Mouse (Mus musculus) myocyte (in vitro differentiated cells): ENCODE results near the gene Fktn.

ENCODE experiments used
- CEBPB ChIP-seq: IDR thresholded peaks from 2 replicates; pipeline ENCODE4 v1.6.1; 2011; ENCODE audit warnings: mild to moderate bottlenecking, moderate library complexity; ENCODE audit not compliant: poor library complexity, insufficient read depth, severe bottlenecking
- E2F4 ChIP-seq: IDR thresholded peaks from one replicate; pipeline ENCODE4 v1.6.1; 2011; ENCODE audit warnings: mild to moderate bottlenecking, control low read depth, moderate library complexity; ENCODE audit not compliant: insufficient read depth
- MAX ChIP-seq: IDR thresholded peaks from one replicate; pipeline ENCODE4 v1.6.1; 2011; ENCODE audit warnings: low read depth, mild to moderate bottlenecking, control low read depth
- MYOD1 ChIP-seq, 3 experiments: IDR thresholded peaks; one replicate each; pipeline ENCODE4 v1.6.1; 2011; ENCODE audit warnings: control low read depth in 2 of 3, low read depth in 2 of 3, mild to moderate bottlenecking in 2 of 3, moderate library complexity in 1 of 3; ENCODE audit not compliant: insufficient read length in 2 of 3, control insufficient read depth in 1 of 3
- MYOG ChIP-seq, 3 experiments: IDR thresholded peaks; one replicate each; pipeline ENCODE4 v1.6.1; 2011; ENCODE audit warnings: control low read depth in 2 of 3, low read depth in 2 of 3, mild to moderate bottlenecking in 2 of 3; ENCODE audit not compliant: insufficient read length in 2 of 3, control insufficient read depth in 1 of 3, insufficient read depth in 1 of 3
- POLR2A ChIP-seq: IDR thresholded peaks from one replicate; pipeline ENCODE4 v1.6.1; 2011; ENCODE audit warnings: low read depth, mild to moderate bottlenecking, control low read depth, moderate library complexity; ENCODE audit not compliant: insufficient read length
- POLR2AphosphoS2 ChIP-seq: IDR thresholded peaks from one replicate; pipeline ENCODE4 v1.6.1; 2011; ENCODE audit warnings: low read depth, control low read depth; ENCODE audit not compliant: insufficient read length
- SRF ChIP-seq: IDR thresholded peaks from one replicate; pipeline ENCODE4 v1.6.1; 2011; ENCODE audit warnings: low read depth; ENCODE audit not compliant: control insufficient read depth, insufficient read length
- TCF12 ChIP-seq: IDR thresholded peaks from one replicate; pipeline ENCODE4 v1.6.1; 2011; ENCODE audit warnings: mild to moderate bottlenecking, control low read depth; ENCODE audit not compliant: poor library complexity, insufficient read depth, severe bottlenecking
- TCF3 ChIP-seq: IDR thresholded peaks from one replicate; pipeline ENCODE4 v1.6.1; 2011; ENCODE audit warnings: low read depth, control low read depth; ENCODE audit not compliant: insufficient read length
- USF1 ChIP-seq: IDR thresholded peaks from one replicate; pipeline ENCODE4 v1.6.1; 2011; ENCODE audit warnings: low read depth, mild to moderate bottlenecking, control low read depth, moderate library complexity

DNA sequence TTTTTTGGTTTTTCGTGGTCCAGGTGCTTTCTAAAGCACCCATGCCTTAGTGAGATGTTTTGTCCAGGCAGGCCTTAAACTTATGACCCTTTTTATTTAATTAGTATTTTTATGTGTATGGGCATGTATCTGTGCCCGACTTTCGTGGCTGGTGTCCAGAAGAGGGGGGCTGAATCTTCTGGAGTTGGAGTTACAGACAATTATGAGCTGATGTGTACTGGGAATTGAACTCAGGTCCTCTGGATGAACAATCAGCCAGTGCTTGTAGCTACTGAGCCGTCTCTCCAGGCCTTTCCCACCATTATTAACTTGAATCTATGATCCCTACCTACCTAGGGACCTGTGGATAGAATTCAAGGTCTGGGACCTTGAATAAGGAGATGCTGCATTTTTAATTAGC is 67.6 kb downstream of the Fktn start:
- TF ChIP-seq MAX (no peak), POLR2A (no peak), MYOD1 (IDR thresholded peaks at IDR 0.05; ENCODE audit: control insufficient read depth in 1 of 3, insufficient read length in 2 of 3, low read depth in 2 of 3) (no peak), TCF3 (no peak), MYOG (IDR thresholded peaks at IDR 0.05; ENCODE audit: control insufficient read depth in 1 of 3, insufficient read depth in 1 of 3, insufficient read length in 2 of 3, low read depth in 2 of 3) (no peak), E2F4 (no peak), USF1 (no peak), CEBPB (no peak), POLR2AphosphoS2 (no peak), SRF (no peak), TCF12 (no peak)
